Mouse (Mus musculus) right cerebral cortex, adult 18-20 months (tissue): ENCODE measurements around the gene Itga1.

Source experiments
- DNase-seq: peaks from one replicate; pipeline ENCODE4 v3.0.0; 2022; ENCODE audit warnings: mixed read lengths

The Itga1 gene

GRCm38 (mm10) chr13:115042652-115043051, 59.1 kb downstream of the Itga1 start:
- DNase-seq = no peak

GRCm38 (mm10) chr13:115037304-115037703, 64.5 kb downstream of the Itga1 start:
- no peak for DNase-seq

GRCm38 (mm10) chr13:115035387-115035786, 66.4 kb downstream of the Itga1 start:
- DNase-seq = no peak

- DNase-seq = no peak
Observed at GRCm38 (mm10) chr13:115033135-115033534, 68.6 kb downstream of the Itga1 start.

GRCm38 (mm10) chr13:115031177-115032000, 70.4 kb downstream of the Itga1 start:
- no peak for DNase-seq

GRCm38 (mm10) chr13:115025394-115025793, 76.4 kb downstream of the Itga1 start:
- no peak for DNase-seq

- DNase-seq = no peak
Observed at GRCm38 (mm10) chr13:115022117-115022787, 79.5 kb downstream of the Itga1 start.

- no peak for DNase-seq
Observed at GRCm38 (mm10) chr13:115021411-115021810, 80.4 kb downstream of the Itga1 start.

- DNase-seq = no peak
Observed at GRCm38 (mm10) chr13:115020727-115021126, 81.0 kb downstream of the Itga1 start.

- no peak for DNase-seq
Observed at GRCm38 (mm10) chr13:115017545-115017944, 84.2 kb downstream of the Itga1 start.

- no peak for DNase-seq
Observed at GRCm38 (mm10) chr13:115011547-115011946, 90.2 kb downstream of the Itga1 start.

- DNase-seq = no peak
Observed at GRCm38 (mm10) chr13:115006213-115006835, 95.4 kb downstream of the Itga1 start.

- DNase-seq = no peak
Observed at GRCm38 (mm10) chr13:115005342-115005741, 96.4 kb downstream of the Itga1 start.

- no peak for DNase-seq
Observed at GRCm38 (mm10) chr13:115003444-115004053, 98.2 kb downstream of the Itga1 start.

GRCm38 (mm10) chr13:115002837-115003236, 98.9 kb downstream of the Itga1 start:
- no peak for DNase-seq

GRCm38 (mm10) chr13:115002155-115002554, 99.6 kb downstream of the Itga1 start:
- DNase-seq = no peak

GRCm38 (mm10) chr13:114999582-114999981, 102.2 kb downstream of the Itga1 start:
- DNase-seq = no peak

- DNase-seq = no peak
Observed at GRCm38 (mm10) chr13:114998100-114998499, 103.7 kb downstream of the Itga1 start.

- no peak for DNase-seq
Observed at GRCm38 (mm10) chr13:114992260-114993014, 109.3 kb downstream of the Itga1 start.

GRCm38 (mm10) chr13:114987668-114988067, 114.1 kb downstream of the Itga1 start:
- DNase-seq = no peak

GRCm38 (mm10) chr13:114987161-114987560, 114.6 kb downstream of the Itga1 start:
- no peak for DNase-seq

GRCm38 (mm10) chr13:114984658-114985057, 117.1 kb downstream of the Itga1 start:
- no peak for DNase-seq

GRCm38 (mm10) chr13:114983116-114983515, 118.6 kb downstream of the Itga1 start:
- DNase-seq = no peak
